Mouse (Mus musculus) heart, postnatal 10 days (tissue): ENCODE measurements around the gene Ube2c. TPM values are rescaled to one million over a fixed set of nuclear protein-coding genes. Genes with fewer than 3 reads are reported as not detected.

Source experiments
- DNase-seq, 2 experiments: peaks; one replicate each; pipeline ENCODE4 v3.0.0; 2021
- intact Hi-C: fragments of 180-260 bp; cut with DNase I; formaldehyde crosslinking; loops from one replicate; pipeline ENCODE4 v1.15.1; 2025
- total RNA-seq, 2 experiments: library from RNA; stranded (reverse); gene quantifications; 2 replicates each; pipeline ENCODE4 v1.2.3; 2021

The Ube2c gene
- total RNA-seq, 2 experiments from 2014 or later = 31.7 to 32.5 TPM

- intact Hi-C loops = no loop called here
- DNase-seq = no peak
Observed at GRCm38 (mm10) chr2:164761502-164761901, 8.2 kb upstream of the Ube2c start.

- intact Hi-C loops = no loop called here
- no peak for DNase-seq
Observed at GRCm38 (mm10) chr2:164761971-164762370, 7.7 kb upstream of the Ube2c start.

DNA sequence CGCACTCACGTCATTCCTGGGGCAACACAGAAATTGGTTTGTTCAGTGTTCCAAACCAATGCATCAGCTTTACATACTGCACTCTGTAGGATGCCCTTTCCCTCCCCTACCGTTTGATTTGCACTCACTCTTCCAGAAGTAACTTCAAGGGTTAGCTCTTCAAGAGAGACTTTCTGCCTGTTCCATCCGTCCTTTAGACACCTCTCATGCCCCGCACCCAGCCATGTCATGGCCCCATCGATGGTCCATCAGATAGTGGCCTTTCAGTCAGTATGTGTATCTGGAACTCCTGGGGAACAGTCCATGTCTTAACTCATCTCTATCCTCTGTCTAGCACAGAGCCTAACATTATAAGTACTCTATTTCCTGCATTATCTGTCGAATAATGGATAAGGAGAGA, 7.1 kb upstream of the Ube2c start:
- DNase-seq = no peak
- intact Hi-C loops = no loop called here

DNA sequence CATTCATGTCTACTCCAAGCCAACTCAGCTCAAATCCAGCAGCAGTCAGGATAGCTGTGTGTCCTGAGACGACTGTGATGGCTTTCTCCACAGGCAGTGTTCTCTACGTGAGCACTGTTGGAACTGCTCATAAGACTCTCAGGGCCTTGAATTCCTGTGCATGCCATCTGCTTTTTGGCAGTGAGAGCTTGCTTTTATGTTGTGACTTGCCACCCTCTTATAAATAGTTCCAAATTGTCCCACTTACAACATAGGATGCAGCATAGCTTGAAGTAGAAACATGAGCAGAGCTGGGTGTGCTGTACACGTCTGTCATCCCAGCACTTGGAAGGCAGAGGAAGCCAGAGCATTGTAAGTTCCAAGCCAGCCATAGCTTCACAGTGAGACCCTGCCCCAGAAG, 3.9 kb upstream of the Ube2c start:
- no peak for DNase-seq
- intact Hi-C loops = loop anchor here (2.0 kb wide), 1 partner anchor 19 kb away; no protein-coding TSS in a partner anchor

DNA sequence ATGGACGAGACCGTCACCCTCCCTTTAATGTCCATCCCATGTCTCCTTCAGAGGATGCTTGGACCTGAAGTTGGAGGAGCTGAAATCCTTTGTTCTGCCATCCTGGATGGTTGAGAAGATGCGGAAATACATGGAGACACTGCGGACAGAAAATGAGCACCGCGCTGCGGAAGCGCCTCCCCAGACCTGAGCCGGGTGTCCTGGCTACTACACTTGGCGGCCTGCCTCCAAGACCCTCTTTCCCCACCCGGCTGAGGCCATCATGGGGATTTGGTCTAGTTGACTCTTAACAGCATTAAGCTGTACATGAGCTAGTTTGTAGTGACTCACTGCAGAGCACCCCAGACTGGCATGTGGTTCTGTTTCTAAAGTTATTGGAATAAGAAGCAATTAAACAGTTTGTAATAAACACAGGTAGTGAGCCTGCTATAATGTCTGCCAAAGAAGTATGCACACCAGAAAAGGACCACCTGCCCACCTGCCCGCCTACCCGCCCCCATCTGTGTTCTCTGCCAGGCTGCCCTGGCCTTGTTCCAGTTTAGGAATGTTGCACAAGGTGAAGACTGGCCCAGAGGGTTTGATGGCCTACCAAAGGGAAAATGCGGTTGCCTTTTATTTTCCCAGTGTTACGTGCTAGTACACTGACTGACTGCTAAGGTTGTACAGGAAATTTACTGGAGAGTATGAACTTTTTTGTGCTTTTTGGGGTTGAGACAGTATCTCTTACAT, 1.7 kb upstream of the Ube2c start:
- intact Hi-C loops = loop anchor here (2.0 kb wide), 1 partner anchor 21 kb away; no protein-coding TSS in a partner anchor
- DNase-seq = no peak

GRCm38 (mm10) chr2:164770279-164770678, 581 bp downstream of the Ube2c start:
- no peak for DNase-seq
- intact Hi-C loops = no loop called here

DNA sequence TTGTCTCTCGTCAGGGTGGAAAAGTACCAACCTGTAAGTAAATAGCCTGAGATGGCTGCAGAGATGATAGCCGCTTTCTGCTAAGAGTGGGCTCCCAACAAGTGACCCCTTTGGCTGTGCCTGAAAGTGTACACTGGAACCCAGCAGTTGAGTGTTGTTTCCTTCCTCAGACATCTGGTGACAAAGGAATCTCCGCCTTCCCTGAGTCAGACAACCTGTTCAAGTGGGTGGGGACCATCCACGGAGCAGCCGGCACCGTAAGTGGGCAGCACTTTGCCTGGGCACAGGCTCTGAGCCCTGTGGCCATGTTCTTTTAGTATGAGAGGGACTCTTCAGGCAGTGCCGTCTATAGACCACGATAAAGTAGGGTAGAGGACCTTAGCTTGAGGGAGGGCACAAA, 1.4 kb downstream of the Ube2c start:
- no peak for DNase-seq
- intact Hi-C loops = no loop called here

DNA sequence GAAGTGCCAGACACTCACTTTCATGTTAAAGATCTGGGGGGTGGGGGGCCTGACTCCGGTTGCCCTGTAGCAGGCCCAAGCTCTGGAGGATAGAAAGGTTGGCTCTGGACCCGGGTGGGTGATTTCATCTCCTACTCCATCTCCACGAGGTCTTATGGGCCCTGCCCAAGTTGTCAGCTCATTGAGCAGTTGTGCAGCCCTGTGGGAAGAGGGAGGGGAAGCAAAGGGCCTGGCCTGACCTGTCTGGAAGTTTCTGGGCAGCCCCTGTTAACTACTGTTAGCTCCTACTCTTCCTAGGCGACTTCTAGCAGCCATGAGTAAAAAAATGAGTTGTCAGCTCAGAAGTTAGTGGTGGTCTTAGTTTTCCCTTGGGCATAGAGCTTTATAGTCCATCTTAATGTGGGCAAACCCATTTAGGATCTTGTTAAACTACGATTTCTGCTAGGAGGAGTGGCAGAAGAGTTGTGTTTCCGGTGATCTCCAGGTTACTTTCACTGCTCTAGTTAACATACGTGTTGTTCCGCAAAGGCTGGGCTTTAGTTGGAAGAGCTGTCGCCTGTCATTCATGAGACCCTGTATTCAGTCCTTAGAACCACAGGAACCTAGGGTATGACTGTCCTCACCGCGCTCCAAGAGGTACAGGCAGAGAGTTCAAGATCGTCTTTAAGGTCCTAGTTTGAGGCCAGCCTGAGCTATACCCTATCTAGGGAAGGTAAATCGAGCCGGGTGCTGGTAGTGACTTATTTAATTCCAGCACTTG, 3.7 kb downstream of the Ube2c start:
- DNase-seq = no peak
- intact Hi-C loops = no loop called here

GRCm38 (mm10) chr2:164773989-164774364, 4.3 kb downstream of the Ube2c start:
- intact Hi-C loops = no loop called here
- no peak for DNase-seq

- intact Hi-C loops = no loop called here
- DNase-seq = no peak
Observed at GRCm38 (mm10) chr2:164776130-164776529, 6.4 kb downstream of the Ube2c start.

- intact Hi-C loops = no loop called here
Observed at GRCm38 (mm10) chr2:164776801-164777200, 7.1 kb downstream of the Ube2c start.

DNA sequence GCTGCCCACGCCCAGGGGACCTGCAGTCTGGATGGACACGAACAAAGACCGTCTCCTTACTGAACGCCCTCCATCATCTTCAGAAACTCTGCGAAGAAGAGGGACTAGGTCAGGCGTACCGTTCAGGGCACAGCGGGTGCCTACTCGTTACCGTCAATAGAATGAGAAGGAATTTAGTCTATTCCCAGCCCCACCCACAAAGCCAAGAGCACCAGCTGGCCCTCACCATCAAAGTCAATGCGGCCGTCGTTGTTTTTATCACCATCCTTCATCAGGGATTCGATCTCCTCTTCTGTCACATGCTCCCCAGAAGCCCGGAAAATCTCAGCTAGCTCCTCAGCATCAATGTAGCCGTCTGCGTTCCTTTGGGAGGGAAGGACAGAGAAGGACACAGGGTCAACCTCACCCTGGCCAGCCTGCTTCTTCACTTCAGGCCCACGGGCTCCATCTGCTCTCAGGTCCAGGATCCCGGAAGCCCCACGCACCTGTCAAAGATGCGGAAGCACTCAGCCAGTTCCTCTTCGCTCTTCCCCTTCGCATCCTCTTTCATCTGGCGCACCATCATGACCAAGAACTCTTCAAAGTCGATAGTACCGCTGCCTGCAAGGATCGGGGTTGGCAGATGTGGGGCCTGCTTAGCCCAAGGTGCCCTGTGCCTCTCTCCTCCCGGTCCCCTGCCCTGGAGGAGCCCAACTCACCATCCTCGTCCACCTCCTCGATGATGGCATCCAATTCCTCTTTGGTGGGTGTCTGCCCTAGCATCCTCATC, 7.7 kb downstream of the Ube2c start:
- intact Hi-C loops = no loop called here
- no peak for DNase-seq

More at GRCm38 (mm10) chr2:164776801-164777200, 7.1 kb downstream of the Ube2c start:
- no peak for DNase-seq

- intact Hi-C loops = no loop called here
Observed at GRCm38 (mm10) chr2:164778015-164778287, 8.3 kb downstream of the Ube2c start.

DNA sequence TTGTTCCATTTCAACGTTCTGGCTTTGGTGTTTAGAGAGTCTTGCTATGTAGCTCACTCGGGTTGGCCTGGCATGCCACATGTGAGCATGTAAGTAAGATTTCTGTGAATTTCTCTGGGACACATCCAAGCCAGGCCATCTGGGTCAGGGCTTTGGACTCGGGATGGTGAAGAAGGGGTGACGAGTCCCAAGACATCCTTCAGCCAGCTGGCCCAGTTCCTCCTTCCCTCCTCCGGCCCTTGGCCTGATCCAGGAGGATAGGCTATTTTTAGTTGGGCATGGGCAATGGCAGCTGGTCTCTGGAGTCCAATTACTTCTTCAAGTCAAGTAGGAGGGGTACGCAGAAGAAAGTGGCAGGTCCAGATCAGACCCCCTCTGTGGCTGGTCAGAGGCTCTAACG, 9.1 kb downstream of the Ube2c start:
- no peak for DNase-seq
- intact Hi-C loops = no loop called here

More at GRCm38 (mm10) chr2:164778015-164778287, 8.3 kb downstream of the Ube2c start:
- DNase-seq = no peak

- DNase-seq = no peak
- intact Hi-C loops = no loop called here
Observed at GRCm38 (mm10) chr2:164779481-164780086, 9.9 kb downstream of the Ube2c start, which contains the start of gene Tnnc2. Tnnc2 (minus strand) TSS chr2:164779967.

DNA sequence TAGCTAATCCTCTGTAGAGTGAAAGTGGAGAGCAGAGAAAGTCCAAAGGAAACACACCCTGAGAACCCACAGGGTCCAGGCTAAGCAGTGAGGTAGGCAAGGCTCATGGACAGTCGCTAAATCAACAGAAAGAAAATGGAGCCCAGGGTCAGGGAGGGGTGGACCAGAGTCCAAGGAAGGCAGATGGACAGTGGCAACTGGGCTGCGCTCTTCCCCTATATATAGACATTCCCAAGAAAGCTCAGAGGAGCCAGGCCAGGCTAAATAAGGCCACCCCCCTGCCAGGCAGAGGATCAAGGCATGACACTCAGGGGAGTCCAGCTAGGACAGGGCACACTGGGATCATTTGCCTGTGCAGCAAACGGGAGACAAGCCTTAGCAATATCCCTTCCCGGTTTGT, 12.2 kb downstream of the Ube2c start:
- no peak for DNase-seq
- intact Hi-C loops = no loop called here

DNA sequence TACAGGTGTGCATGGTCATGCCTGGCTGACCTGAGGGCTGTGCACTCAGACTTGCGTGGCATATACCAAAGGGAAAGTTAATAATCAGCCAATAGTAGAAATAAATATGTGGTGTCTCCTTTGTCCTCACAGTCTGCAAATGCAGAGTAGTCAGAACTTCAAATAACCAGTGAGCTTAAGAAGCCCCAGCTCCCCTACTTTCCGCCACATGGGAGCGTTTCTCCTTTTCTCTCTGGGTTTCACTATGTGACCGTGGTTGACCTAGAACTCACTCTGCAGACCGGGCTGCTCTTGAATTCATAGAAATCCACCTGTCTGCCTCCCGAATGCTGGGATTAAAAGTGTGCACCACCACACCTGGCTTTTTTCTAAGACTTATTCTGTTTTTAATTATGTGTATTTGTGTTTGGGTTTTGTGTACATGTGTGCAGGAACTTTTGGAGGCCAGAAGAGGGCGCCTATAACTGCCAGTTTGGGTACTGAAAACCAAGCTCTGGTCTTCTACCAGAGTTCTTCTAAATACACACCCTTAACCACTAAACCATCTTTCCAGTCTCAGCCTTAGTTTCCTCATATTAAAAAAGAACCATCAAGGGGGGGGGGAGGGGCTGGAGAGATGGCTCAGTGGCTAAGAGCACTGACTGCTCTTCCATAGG, 14.4 kb downstream of the Ube2c start:
- intact Hi-C loops = no loop called here
- DNase-seq = no peak

GRCm38 (mm10) chr2:164784869-164785420, 15.2 kb downstream of the Ube2c start:
- DNase-seq = no peak
- intact Hi-C loops = no loop called here

- DNase-seq = peak; percentile 90 to 95
Observed at GRCm38 (mm10) chr2:164785481-164786387, 16.0 kb downstream of the Ube2c start, which contains the start of gene Snx21. Snx21 (plus strand) TSS chr2:164785823.

More at GRCm38 (mm10) chr2:164785481-164786387, 16.0 kb downstream of the Ube2c start, which contains the start of gene Snx21:
- intact Hi-C loops = no loop called here
